Mouse (Mus musculus): ENCODE data around the gene Cdip1. TPM values are rescaled to one million over a fixed set of nuclear protein-coding genes. Genes with fewer than 3 reads are reported as not detected.
"Not testable (repeated sequence)": the region's sequence is repeated elsewhere in the genome, so short reads cannot be mapped to it uniquely, and the experiment has no call there.

Cdip1 gene
- polyA plus RNA-seq (2012; ENCODE audit: insufficient read depth, insufficient read length, missing spikeins), result 32.4 and 32.9 TPM in 2 replicates

DNA sequence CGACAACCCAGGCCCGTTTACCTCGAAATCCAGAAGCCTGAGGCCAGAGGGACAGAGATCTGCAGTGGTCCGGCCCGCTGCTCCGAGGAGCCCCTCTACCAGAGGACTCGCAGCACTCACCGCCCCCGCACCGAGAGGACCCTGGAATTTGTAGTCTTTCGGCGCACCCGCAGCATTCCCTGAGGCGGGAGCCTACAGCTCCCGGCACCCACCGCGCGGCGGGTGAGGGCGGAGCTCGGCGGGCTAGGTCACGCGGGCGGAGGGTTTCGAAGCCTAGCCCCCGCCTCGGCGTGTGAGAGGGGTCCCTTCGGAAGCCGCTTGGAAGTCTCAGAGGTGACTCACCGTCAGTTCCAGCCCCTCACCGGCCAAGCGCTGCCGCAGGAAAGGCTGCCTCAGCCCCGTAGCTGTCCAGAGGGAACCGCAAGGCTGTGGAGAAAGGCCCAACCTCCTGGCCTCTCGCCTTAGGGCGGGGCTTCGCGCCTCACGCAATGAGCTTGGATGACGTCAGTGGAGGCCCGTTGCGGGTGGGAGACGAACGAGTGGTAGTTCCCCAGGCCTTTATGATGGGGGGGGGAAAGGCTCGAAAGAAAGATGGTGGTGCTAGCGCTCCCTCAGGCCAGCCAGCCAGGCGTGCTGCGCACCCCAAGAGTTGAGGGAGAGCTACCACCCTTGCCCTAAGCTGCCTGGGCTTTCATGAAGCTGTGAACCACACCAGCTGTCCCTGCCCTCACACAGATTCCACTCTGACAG is at the start of gene Cdip1:
TSS of gene Cdip1 (minus strand) at position 483 of the 750 bp plus-strand sequence.
- TF ChIP-seq CTCF (IDR thresholded peaks at IDR 0.05; ENCODE audit: low read depth, low read length) (no peak), POLR2A (IDR thresholded peaks at IDR 0.05; ENCODE audit: borderline replicate concordance, low read depth, low read length) (no peak)
- Histone ChIP-seq H3K4me3 (ENCODE audit: insufficient read depth, low read length) (peak within 1 kb of the TSS; percentile 95), H3K27ac (ENCODE audit: insufficient read depth, low read depth, low read length) (peak within 1 kb of the TSS; percentile 92), H3K4me1 (ENCODE audit: control insufficient read depth, insufficient read depth, low read length) (peaks cover 18% of the 10 kb centered on the region)

- no peak for TF ChIP-seq CTCF (IDR thresholded peaks at IDR 0.05; ENCODE audit: low read depth, low read length)
- TF ChIP-seq POLR2A (IDR thresholded peaks at IDR 0.05; ENCODE audit: borderline replicate concordance, low read depth, low read length), result no peak
- Histone ChIP-seq H3K4me3 (ENCODE audit: insufficient read depth, low read length) (no peak overlapping the region), H3K27ac (ENCODE audit: insufficient read depth, low read depth, low read length) (peak overlapping the region; percentile 93), H3K4me1 (ENCODE audit: control insufficient read depth, insufficient read depth, low read length) (peaks cover 37% of the 10 kb centered on the region)
Measured at GRCm38 (mm10) chr16:4839552-4839951, 49.5 kb upstream of the Cdip1 start.

DNA sequence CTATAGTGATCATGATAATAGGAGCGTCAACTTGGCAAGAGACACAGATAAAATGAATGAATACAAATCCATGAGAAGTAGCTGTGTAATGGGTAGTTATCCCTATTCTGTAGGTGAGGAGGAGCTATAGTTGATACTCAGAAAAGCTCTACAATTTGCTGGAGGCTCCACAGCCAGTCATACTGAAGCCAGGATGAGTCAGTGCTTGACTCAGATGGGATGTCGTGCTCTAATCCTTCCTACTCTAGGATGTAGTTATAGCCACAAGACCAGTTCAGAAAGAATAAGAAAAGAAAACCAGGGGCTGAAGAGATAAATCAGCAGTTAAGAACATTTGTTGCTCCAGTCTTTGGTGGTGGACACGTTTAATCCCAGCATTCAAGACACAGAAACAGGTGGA is 47.5 kb upstream of the Cdip1 start:
- TF ChIP-seq CTCF (IDR thresholded peaks at IDR 0.05; ENCODE audit: low read depth, low read length) (no peak), POLR2A (IDR thresholded peaks at IDR 0.05; ENCODE audit: borderline replicate concordance, low read depth, low read length) (no peak)
- H3K4me1 ChIP-seq (ENCODE audit: control insufficient read depth, insufficient read depth, low read length), result peaks cover 44% of the 10 kb centered on the region
- peak overlapping the region; percentile 44 for H3K27ac ChIP-seq (ENCODE audit: insufficient read depth, low read depth, low read length)
- H3K4me3 ChIP-seq (ENCODE audit: insufficient read depth, low read length), result no peak overlapping the region

GRCm38 (mm10) chr16:4835191-4835590 is 45.1 kb upstream of the Cdip1 start, which contains the start of gene 4930562C15Rik:
Gene 4930562C15Rik (plus strand): TSS chr16:4835416.
- H3K4me3 ChIP-seq (ENCODE audit: insufficient read depth, low read length), result no peak within 1 kb of the TSS
- H3K4me1 ChIP-seq (ENCODE audit: control insufficient read depth, insufficient read depth, low read length), result peaks cover 30% of the 10 kb centered on the region
- no peak for TF ChIP-seq CTCF (IDR thresholded peaks at IDR 0.05; ENCODE audit: low read depth, low read length)
- TF ChIP-seq POLR2A (IDR thresholded peaks at IDR 0.05; ENCODE audit: borderline replicate concordance, low read depth, low read length), result no peak
- H3K27ac ChIP-seq (ENCODE audit: insufficient read depth, low read depth, low read length), result no peak within 1 kb of the TSS

GRCm38 (mm10) chr16:4833858-4834257 is 43.8 kb upstream of the Cdip1 start:
- H3K4me3 ChIP-seq (ENCODE audit: insufficient read depth, low read length), result no peak overlapping the region

GRCm38 (mm10) chr16:4831650-4832419 is 41.7 kb upstream of the Cdip1 start:
- TF ChIP-seq CTCF (IDR thresholded peaks at IDR 0.05; ENCODE audit: low read depth, low read length), result no peak
- no peak for TF ChIP-seq POLR2A (IDR thresholded peaks at IDR 0.05; ENCODE audit: borderline replicate concordance, low read depth, low read length)
- Histone ChIP-seq H3K4me3 (ENCODE audit: insufficient read depth, low read length) (no peak overlapping the region), H3K4me1 (ENCODE audit: control insufficient read depth, insufficient read depth, low read length) (peaks cover 6% of the 10 kb centered on the region), H3K27ac (ENCODE audit: insufficient read depth, low read depth, low read length) (no peak overlapping the region)

More at GRCm38 (mm10) chr16:4833858-4834257, 43.8 kb upstream of the Cdip1 start:
- TF ChIP-seq CTCF (IDR thresholded peaks at IDR 0.05; ENCODE audit: low read depth, low read length) (no peak), POLR2A (IDR thresholded peaks at IDR 0.05; ENCODE audit: borderline replicate concordance, low read depth, low read length) (no peak)
- Histone ChIP-seq H3K4me1 (ENCODE audit: control insufficient read depth, insufficient read depth, low read length) (peaks cover 19% of the 10 kb centered on the region), H3K27ac (ENCODE audit: insufficient read depth, low read depth, low read length) (no peak overlapping the region)

- Histone ChIP-seq H3K27ac (ENCODE audit: insufficient read depth, low read depth, low read length) (no peak overlapping the region), H3K4me3 (ENCODE audit: insufficient read depth, low read length) (no peak overlapping the region), H3K4me1 (ENCODE audit: control insufficient read depth, insufficient read depth, low read length) (peaks cover 6% of the 10 kb centered on the region)
- TF ChIP-seq POLR2A (IDR thresholded peaks at IDR 0.05; ENCODE audit: borderline replicate concordance, low read depth, low read length) (no peak), CTCF (IDR thresholded peaks at IDR 0.05; ENCODE audit: low read depth, low read length) (no peak)
Measured at GRCm38 (mm10) chr16:4829271-4829900, 39.3 kb upstream of the Cdip1 start.

DNA sequence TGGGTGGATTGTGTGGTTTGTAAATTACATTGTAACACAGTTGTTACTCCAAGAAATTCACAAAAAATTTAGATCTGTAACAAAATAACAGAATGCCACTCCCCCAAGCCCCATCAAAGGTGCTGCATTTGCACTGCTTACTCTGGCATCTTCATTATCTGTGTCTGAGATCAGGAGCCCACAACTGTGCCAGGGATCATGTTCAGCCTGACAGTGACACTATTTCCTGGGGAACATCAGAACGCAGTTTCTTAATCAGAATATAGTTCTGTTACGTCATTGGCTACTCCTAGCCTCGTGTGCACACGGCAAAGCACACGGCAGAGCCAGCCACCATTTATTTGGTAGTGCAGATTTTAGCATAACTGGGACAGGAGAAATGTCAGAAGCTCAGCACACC is 37.5 kb upstream of the Cdip1 start:
- H3K27ac ChIP-seq (ENCODE audit: insufficient read depth, low read depth, low read length), result no peak overlapping the region
- H3K4me1 ChIP-seq (ENCODE audit: control insufficient read depth, insufficient read depth, low read length), result peaks cover 6% of the 10 kb centered on the region
- TF ChIP-seq CTCF (IDR thresholded peaks at IDR 0.05; ENCODE audit: low read depth, low read length), result no peak
- TF ChIP-seq POLR2A (IDR thresholded peaks at IDR 0.05; ENCODE audit: borderline replicate concordance, low read depth, low read length), result no peak

DNA sequence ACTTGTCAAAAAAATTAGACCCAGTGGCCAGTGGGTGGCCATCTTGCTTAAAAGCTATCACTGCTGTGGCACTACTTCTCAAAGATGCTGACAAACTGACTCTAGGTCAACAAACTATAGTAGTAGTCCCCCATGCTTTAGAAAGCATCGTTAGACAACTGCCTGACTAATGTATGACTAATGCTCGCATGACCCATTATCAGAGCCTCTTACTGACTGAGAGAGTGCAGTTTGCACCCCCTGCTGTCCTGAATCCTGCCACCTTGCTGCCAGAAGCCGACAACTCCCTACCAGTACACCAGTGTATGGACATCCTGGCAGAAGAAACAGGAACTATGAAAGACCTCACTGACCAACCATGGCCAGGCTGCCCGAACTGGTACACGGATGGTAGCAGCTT is 34.4 kb upstream of the Cdip1 start:
- not testable (repeated sequence) for H3K27ac ChIP-seq (ENCODE audit: insufficient read depth, low read depth, low read length); H3K4me3 ChIP-seq (ENCODE audit: insufficient read depth, low read length); H3K4me1 ChIP-seq (ENCODE audit: control insufficient read depth, insufficient read depth, low read length)

More for the DNA sequence above, 37.5 kb upstream of the Cdip1 start:
- no peak overlapping the region for H3K4me3 ChIP-seq (ENCODE audit: insufficient read depth, low read length)
